Mouse (Mus musculus): ENCODE results near the gene Adh4. TPM values are rescaled to one million over a fixed set of nuclear protein-coding genes. Genes with fewer than 3 reads are reported as not detected.
"Not testable (repeated sequence)": the region's sequence is repeated elsewhere in the genome, so short reads cannot be mapped to it uniquely, and the experiment has no call there.

Gene Adh4
- polyA plus RNA-seq (2012; rRNA removed) (not detected in 2 replicates), polyA plus RNA-seq (2014; fragmentation: Nextera tagmentation; extraction: Ambion mirVana) (not detected in 2 replicates)

GRCm38 (mm10) chr3:138415121-138415690 lies at the start of gene Adh4:
TSS of gene Adh4 (plus strand) at chr3:138415466.
- Histone ChIP-seq H3K9ac (ENCODE audit: low read depth, low read length, severe bottlenecking) (no peak within 1 kb of the TSS), H3K36me3 (ENCODE audit: control insufficient read depth, insufficient read depth, low read length) (no peaks in the 10 kb centered on the region), H3K4me3 (replicated peaks; ENCODE audit: low read length) (no peak within 1 kb of the TSS), H3K9me3 (ENCODE audit: control insufficient read depth, low read length) (no peaks in the 10 kb centered on the region), H3K4me2 (replicated peaks; ENCODE audit: low read depth, low read length, severe bottlenecking) (no peak within 1 kb of the TSS), H3K4me1 (ENCODE audit: control insufficient read depth, insufficient read depth, low read length) (no peaks in the 10 kb centered on the region), H3K27me3 (ENCODE audit: control insufficient read depth, insufficient read depth, low read length) (no peaks in the 10 kb centered on the region), H3K27ac (replicated peaks; ENCODE audit: low read depth, low read length) (no peak within 1 kb of the TSS)
- TF ChIP-seq POLR2A (IDR thresholded peaks at IDR 0.05; ENCODE audit: borderline replicate concordance, extremely low read depth, insufficient read depth, insufficient read length) = no peak
- WGBS = 85% methylated on average over 6 of the region's 6 CpGs
- ATAC-seq (ENCODE audit: low FRiP score, low read depth) (no peak), DNase-seq (ENCODE audit: low spot score) (no peak)

- WGBS = 73% methylated on average over 2 of the region's 2 CpGs
- Histone ChIP-seq H3K9me3 (ENCODE audit: control insufficient read depth, low read length) (no peaks in the 10 kb centered on the region), H3K4me2 (replicated peaks; ENCODE audit: low read depth, low read length, severe bottlenecking) (no peak overlapping the region), H3K4me1 (ENCODE audit: control insufficient read depth, insufficient read depth, low read length) (no peaks in the 10 kb centered on the region), H3K36me3 (ENCODE audit: control insufficient read depth, insufficient read depth, low read length) (no peaks in the 10 kb centered on the region), H3K4me3 (replicated peaks; ENCODE audit: low read length) (no peak overlapping the region), H3K27me3 (ENCODE audit: control insufficient read depth, insufficient read depth, low read length) (no peaks in the 10 kb centered on the region), H3K27ac (replicated peaks; ENCODE audit: low read depth, low read length) (no peak overlapping the region), H3K9ac (ENCODE audit: low read depth, low read length, severe bottlenecking) (no peak overlapping the region)
- ATAC-seq (ENCODE audit: low FRiP score, low read depth) (no peak), DNase-seq (ENCODE audit: low spot score) (no peak)
- TF ChIP-seq POLR2A (IDR thresholded peaks at IDR 0.05; ENCODE audit: borderline replicate concordance, extremely low read depth, insufficient read depth, insufficient read length) = no peak
Observed at GRCm38 (mm10) chr3:138366181-138366580, 49.1 kb upstream of the Adh4 start.

GRCm38 (mm10) chr3:138369546-138369945 lies 45.7 kb upstream of the Adh4 start:
- DNase-seq (ENCODE audit: low spot score) (no peak), ATAC-seq (ENCODE audit: low FRiP score, low read depth) (no peak)
- Histone ChIP-seq H3K4me3 (replicated peaks; ENCODE audit: low read length) (no peak overlapping the region), H3K27ac (replicated peaks; ENCODE audit: low read depth, low read length) (no peak overlapping the region), H3K4me1 (ENCODE audit: control insufficient read depth, insufficient read depth, low read length) (no peaks in the 10 kb centered on the region), H3K27me3 (ENCODE audit: control insufficient read depth, insufficient read depth, low read length) (no peaks in the 10 kb centered on the region), H3K36me3 (ENCODE audit: control insufficient read depth, insufficient read depth, low read length) (no peaks in the 10 kb centered on the region), H3K4me2 (replicated peaks; ENCODE audit: low read depth, low read length, severe bottlenecking) (no peak overlapping the region), H3K9me3 (ENCODE audit: control insufficient read depth, low read length) (no peaks in the 10 kb centered on the region), H3K9ac (ENCODE audit: low read depth, low read length, severe bottlenecking) (no peak overlapping the region)
- 73% methylated on average over 1 of the region's 1 CpGs for WGBS
- no peak for TF ChIP-seq POLR2A (IDR thresholded peaks at IDR 0.05; ENCODE audit: borderline replicate concordance, extremely low read depth, insufficient read depth, insufficient read length)

- WGBS = 69% methylated on average over 4 of the region's 4 CpGs
- not testable (repeated sequence) for ATAC-seq (ENCODE audit: low FRiP score, low read depth); H3K36me3 ChIP-seq (ENCODE audit: control insufficient read depth, insufficient read depth, low read length)
Observed at GRCm38 (mm10) chr3:138370289-138370688, 45.0 kb upstream of the Adh4 start.

GRCm38 (mm10) chr3:138373920-138374319 lies 41.3 kb upstream of the Adh4 start:
- H3K4me1 ChIP-seq (ENCODE audit: control insufficient read depth, insufficient read depth, low read length) = no peaks in the 10 kb centered on the region
- no peak overlapping the region for H3K9ac ChIP-seq (ENCODE audit: low read depth, low read length, severe bottlenecking)
- H3K4me3 ChIP-seq (replicated peaks; ENCODE audit: low read length) = no peak overlapping the region
- H3K36me3 ChIP-seq (ENCODE audit: control insufficient read depth, insufficient read depth, low read length) = no peaks in the 10 kb centered on the region
- DNase-seq (ENCODE audit: low spot score) = no peak
- H3K27ac ChIP-seq (replicated peaks; ENCODE audit: low read depth, low read length) = no peak overlapping the region
- no peaks in the 10 kb centered on the region for H3K9me3 ChIP-seq (ENCODE audit: control insufficient read depth, low read length)
- 82% methylated on average over 4 of the region's 4 CpGs for WGBS
- no peak for TF ChIP-seq POLR2A (IDR thresholded peaks at IDR 0.05; ENCODE audit: borderline replicate concordance, extremely low read depth, insufficient read depth, insufficient read length)
- no peaks in the 10 kb centered on the region for H3K27me3 ChIP-seq (ENCODE audit: control insufficient read depth, insufficient read depth, low read length)
- no peak overlapping the region for H3K4me2 ChIP-seq (replicated peaks; ENCODE audit: low read depth, low read length, severe bottlenecking)
- ATAC-seq (ENCODE audit: low FRiP score, low read depth) = no peak

More at GRCm38 (mm10) chr3:138370289-138370688, 45.0 kb upstream of the Adh4 start:
- H3K27ac ChIP-seq (replicated peaks; ENCODE audit: low read depth, low read length); H3K4me2 ChIP-seq (replicated peaks; ENCODE audit: low read depth, low read length, severe bottlenecking); H3K4me1 ChIP-seq (ENCODE audit: control insufficient read depth, insufficient read depth, low read length); H3K9me3 ChIP-seq (ENCODE audit: control insufficient read depth, low read length); H3K27me3 ChIP-seq (ENCODE audit: control insufficient read depth, insufficient read depth, low read length); H3K4me3 ChIP-seq (replicated peaks; ENCODE audit: low read length); H3K9ac ChIP-seq (ENCODE audit: low read depth, low read length, severe bottlenecking); DNase-seq (ENCODE audit: low spot score): not testable (repeated sequence)

- Histone ChIP-seq H3K9ac (ENCODE audit: low read depth, low read length, severe bottlenecking) (no peak overlapping the region), H3K9me3 (ENCODE audit: control insufficient read depth, low read length) (no peaks in the 10 kb centered on the region), H3K4me3 (replicated peaks; ENCODE audit: low read length) (no peak overlapping the region), H3K4me2 (replicated peaks; ENCODE audit: low read depth, low read length, severe bottlenecking) (no peak overlapping the region), H3K27me3 (ENCODE audit: control insufficient read depth, insufficient read depth, low read length) (no peaks in the 10 kb centered on the region), H3K4me1 (ENCODE audit: control insufficient read depth, insufficient read depth, low read length) (no peaks in the 10 kb centered on the region), H3K36me3 (ENCODE audit: control insufficient read depth, insufficient read depth, low read length) (no peaks in the 10 kb centered on the region), H3K27ac (replicated peaks; ENCODE audit: low read depth, low read length) (no peak overlapping the region)
- 84% methylated on average over 2 of the region's 2 CpGs for WGBS
- no peak for ATAC-seq (ENCODE audit: low FRiP score, low read depth)
- TF ChIP-seq POLR2A (IDR thresholded peaks at IDR 0.05; ENCODE audit: borderline replicate concordance, extremely low read depth, insufficient read depth, insufficient read length) = no peak
- no peak for DNase-seq (ENCODE audit: low spot score)
Observed at GRCm38 (mm10) chr3:138375148-138375547, 40.1 kb upstream of the Adh4 start.
